Mouse (Mus musculus) right cerebral cortex, postnatal 4 days (tissue): Measurements from ENCODE around the gene Ccdc114.
A peak's percentile ranks its signal among the peaks of the same experiment; 100 is the strongest.
"Not testable (repeated sequence)": the region's sequence is repeated elsewhere in the genome, so short reads cannot be mapped to it uniquely, and the experiment has no call there.

Source experiments
- DNase-seq: peaks from one replicate; pipeline ENCODE4 v3.0.0-alpha.2; 2022

Gene Ccdc114

GRCm38 (mm10) chr7:45919083-45919671 lies 4.7 kb upstream of the Ccdc114 start:
- DNase-seq: no peak

DNA sequence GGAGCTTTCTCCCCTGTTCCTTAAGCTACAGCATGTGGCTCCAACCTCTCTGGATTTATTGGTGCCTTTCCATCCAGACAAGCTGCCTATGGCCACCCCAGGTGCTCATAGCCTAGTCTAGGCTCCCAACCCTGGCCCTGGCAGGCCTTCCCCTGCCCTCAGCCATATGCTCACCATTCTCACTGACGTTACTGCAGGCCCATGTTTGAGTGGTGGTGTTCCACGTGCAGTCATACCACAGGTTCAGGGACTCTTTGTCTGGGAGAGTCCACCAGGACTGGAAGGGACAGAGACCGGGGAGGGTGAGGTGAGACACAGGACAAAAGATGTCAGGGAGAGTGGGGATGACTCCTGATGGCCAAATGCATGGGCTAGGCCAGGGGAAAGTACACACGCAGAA lies 4.1 kb upstream of the Ccdc114 start:
- DNase-seq: no peak

GRCm38 (mm10) chr7:45920583-45921241 lies 3.2 kb upstream of the Ccdc114 start:
- DNase-seq: no peak

DNA sequence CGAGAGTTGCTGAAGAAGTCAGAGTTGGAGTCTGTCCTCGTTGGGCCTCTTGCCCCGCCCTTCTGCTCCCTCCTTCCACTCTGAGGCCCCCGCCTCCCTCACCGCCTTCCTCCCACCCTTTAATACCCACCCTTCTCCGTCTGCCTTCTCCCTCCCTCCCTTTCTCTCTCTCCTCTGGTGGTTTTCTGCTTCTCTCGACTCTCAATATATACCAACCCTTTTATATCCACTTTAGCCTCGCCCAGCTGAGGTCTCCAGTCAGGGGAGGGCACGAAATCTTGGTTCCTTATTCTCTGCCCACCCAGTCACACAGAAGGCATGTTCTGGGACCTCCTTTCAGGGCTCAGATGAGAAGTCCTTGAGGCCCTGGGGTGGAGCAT lies 2.6 kb upstream of the Ccdc114 start, which contains the start of gene Emp3:
Gene Emp3, minus strand, starts transcription at position 163 of the 380 bp plus-strand sequence.
- no peak for DNase-seq

- no peak for DNase-seq
These were observed 1.8 kb upstream of the Ccdc114 start for GRCm38 (mm10) chr7:45921950-45922600.

DNA sequence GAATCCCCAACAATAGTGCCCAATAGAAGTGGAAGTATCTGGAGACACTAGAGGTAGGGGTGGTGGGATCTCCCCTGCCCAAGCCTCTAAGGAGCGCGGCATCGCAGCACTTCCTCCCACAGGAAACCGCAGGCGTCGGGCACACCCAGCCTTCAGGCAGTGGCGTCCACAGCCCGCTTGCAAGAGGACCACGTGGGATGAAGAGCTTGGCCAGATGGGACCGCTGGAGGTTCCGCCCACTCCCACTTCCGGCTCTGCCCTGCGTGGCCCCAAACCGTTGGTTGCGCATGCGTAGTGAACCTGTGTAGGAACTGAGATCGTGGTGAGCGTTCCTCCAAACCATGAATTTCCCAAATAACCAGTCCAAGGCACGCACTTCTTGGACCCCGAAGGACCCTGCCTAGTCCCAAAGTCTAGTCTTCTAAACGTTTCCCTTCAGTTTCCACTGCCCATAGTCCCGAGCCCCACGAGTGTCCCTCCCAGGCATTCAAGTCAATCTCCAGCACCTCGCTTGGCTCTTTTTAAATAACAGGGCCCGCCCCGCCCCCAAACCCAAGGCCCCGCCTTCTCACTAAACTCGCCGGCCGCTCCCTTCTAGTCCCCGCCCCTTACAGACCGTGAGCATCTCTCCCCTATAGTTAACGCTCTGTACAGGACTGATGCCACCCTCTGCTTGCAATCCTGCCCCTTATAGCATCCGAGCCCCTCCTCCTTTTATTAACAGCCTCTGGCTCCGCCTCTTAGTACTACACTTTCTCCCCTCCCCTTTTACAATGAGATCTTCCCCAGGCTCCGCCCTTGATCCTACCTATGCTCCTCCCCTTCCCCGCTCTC lies 727 bp upstream of the Ccdc114 start:
- peak; percentile 89 for DNase-seq

DNA sequence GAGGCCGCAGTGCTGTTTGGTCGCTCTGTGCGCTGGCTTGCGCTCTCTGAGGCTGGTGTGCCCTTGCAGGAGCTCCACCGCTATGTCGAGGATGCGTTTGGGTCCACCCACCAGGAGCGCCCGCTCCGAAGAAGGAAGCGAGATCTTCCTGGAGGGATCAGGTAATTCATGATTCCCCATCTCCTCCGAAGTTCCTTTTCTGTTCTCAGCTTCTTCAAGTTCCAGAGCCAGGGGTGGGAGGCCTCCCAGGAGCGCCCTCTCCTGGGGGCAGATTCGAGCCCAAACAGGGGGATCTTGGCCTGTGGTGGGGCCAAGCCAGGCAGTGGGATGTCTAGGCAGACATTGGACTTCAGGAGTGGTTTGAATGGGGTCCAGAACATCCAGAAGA lies 551 bp downstream of the Ccdc114 start:
- no peak for DNase-seq

DNA sequence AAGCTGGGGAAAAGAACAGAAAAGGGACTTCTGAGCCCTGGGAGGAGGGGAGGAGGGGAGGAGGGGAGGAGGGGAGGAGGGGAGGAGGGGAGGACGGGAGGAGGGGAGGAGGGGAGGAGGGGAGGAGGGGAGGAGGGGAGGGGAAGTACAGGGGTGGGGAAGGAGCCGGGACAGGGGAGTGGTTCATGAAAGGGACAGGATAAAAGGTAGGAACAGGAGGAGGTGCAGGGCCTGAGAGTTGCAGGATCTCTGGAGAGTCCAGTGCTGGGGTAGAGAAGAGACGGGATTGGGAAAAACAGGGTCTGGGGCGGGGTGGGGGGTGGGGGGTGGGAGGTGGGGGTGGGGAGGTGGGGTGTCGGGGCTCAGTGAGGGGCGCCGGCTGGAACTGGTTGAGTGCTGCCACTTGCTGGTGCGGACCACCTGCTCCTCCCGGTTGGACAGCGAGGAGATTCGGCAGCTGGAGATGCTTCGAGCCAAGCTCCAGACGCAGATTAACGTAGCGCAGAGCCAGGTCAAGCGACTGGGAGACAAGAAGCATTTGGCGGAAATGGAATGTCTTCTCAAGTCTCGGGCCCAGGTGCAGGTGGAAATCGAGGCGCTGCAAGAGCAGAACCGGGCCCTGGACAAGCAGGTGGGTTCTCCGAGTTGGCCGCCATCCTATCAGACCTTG lies 4.9 kb downstream of the Ccdc114 start:
- no peak for DNase-seq

DNA sequence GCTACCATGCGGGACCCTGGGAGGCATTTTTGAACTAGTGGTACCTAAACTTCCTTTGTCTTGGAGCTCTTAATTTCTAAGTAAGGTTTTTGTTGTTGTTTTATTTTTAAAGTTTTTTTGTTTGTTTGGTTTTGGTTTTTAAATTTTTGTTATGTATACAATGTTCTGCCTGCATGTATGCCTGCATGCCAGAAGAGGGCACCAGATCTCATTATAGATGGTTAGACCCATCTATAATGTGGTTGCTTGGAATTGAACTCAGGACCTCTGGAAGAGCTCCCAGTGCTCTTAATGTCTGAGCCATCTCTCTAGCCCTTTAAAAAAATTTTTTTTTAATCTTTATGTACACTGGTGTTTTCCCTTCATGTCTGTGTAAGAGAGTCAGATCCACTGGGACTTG lies 5.8 kb downstream of the Ccdc114 start:
- no peak for DNase-seq

DNA sequence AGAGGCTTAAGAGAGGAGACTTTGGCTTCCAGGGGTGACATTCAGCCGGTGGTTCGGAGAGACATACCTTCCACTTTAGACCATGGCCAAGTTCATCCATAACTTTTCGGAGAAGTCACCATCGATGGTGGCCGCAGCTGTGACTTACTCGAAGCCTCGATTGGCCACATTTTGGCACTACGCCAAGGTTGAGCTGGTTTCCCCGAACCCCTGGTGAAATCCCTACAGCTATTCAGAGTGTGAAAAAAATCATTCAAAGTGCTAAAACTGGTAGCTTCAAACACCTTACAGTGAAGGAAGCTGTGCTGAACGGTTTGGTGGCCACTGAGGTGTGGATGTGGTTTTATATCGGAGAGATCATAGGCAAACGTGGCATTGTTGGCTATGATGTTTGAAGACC lies 9.9 kb downstream of the Ccdc114 start:
- not testable (repeated sequence) for DNase-seq

- peak; percentile 47 for DNase-seq
These were observed 11.2 kb downstream of the Ccdc114 start for GRCm38 (mm10) chr7:45935114-45935513.

GRCm38 (mm10) chr7:45939836-45940235 lies 16.0 kb downstream of the Ccdc114 start:
- DNase-seq: no peak

DNA sequence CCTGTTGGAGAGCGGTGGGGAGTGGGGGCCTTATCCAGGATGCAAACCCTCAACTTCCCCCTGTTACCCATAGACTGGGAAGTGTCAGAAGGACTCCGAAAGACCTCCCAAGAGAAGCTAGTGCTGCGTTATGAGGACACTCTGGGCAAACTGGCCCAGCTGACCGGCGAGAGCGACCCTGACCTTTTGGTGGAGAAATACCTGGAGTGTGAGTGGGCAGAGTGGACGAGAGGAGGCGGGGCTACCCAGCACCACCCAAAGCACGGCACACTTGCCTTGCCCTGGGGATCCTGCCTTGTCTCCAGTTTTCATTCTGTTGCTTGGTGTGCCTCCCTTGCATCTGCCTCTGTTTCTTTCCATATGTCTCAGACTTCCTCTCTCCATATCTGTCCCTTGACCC lies 18.1 kb downstream of the Ccdc114 start:
- no peak for DNase-seq

- DNase-seq: not testable (repeated sequence)
These were observed 19.4 kb downstream of the Ccdc114 start for GRCm38 (mm10) chr7:45943280-45943679.

DNA sequence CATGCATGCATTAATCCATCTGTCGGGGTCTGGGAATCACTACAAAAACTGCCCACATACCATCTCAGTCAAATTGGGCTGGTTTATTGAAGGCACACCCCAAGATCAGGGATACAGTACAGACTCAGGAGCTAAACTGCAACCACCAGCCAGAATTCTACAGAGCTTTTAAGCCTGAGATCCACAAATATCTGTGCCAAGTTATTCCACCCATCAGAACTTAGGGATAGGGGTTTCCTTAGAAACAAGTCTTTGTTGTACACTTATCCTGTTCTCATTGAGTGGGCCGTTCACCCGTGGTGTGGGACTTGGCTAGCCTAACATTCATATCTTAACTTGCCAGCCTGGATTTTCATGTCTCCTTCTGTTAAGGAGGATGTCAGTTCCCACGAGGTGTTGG lies 25.2 kb downstream of the Ccdc114 start:
- no peak for DNase-seq

GRCm38 (mm10) chr7:45956611-45957010 lies 32.7 kb downstream of the Ccdc114 start:
- DNase-seq: no peak

DNA sequence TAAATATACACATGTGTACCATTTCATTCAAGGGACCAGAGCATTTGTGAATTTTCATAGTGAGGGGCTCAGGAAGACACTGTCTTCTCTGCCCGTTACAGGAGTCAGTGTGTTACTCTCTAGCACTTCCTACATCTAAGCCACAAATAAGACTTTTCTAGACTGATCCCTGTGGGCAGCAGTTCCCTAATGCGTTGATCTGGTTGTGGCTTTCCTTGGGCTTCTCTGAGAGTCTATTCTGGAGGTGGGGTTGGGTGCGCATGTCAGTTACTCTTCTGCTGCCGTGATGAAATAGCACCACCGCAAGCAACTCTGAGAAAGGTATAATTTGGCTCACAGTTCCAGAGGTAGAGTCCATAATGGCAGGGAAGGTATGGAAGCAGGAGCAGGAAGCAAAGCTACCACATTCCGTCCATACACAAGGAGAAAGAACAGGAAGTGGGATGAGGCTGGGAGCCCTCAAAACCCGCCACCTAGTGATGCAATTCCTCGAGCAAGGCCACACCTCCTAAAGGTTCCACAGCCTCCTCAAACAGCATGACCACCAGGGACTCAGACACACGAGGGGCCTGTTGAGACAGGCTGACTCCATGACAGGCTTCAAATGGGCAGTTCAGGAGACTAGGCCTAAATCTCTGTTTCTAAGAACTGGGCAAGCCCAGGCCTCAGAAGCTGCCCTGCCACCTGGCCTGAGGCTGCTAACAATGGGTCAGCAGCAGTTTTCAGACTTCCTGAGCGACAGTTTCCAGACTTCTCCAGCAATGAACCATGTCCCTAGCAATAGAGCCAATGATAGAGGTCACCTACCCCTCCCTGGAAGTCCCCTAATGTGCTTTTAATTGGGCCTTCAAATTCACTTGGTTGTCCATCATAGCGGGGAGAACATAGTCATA lies 48.2 kb downstream of the Ccdc114 start:
- DNase-seq: no peak

DNA sequence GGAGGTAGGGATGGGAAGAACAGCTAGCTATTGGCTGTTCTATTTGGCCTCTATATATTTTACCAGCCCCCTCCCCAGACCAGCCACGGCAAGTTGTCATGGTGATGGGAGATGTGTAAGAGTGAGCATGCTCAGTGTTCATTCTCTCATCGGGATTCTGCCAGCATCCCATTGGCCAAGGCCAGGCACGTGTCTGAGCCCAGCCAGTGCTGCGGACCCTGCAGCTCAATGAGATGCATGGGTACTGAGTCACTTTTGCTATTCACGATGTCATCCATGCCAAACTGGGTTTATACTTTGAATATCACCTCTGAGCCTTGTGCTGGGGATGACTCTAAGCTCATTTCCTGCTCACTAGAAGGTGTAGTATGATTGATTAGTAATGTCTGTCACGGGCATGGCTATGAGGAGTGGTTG lies 49.4 kb downstream of the Ccdc114 start:
- peak; percentile 30 for DNase-seq

GRCm38 (mm10) chr7:45974103-45974502 lies 50.2 kb downstream of the Ccdc114 start:
- no peak for DNase-seq

GRCm38 (mm10) chr7:45974512-45974911 lies 50.6 kb downstream of the Ccdc114 start:
- no peak for DNase-seq

- no peak for DNase-seq
These were observed 57.7 kb downstream of the Ccdc114 start for GRCm38 (mm10) chr7:45981612-45982011.

GRCm38 (mm10) chr7:45986893-45987292 lies 63.0 kb downstream of the Ccdc114 start:
- no peak for DNase-seq
